Mouse (Mus musculus): Measurements from ENCODE around the gene Olfr968. TPM values are rescaled to one million over a fixed set of nuclear protein-coding genes. Genes with fewer than 3 reads are reported as not detected.

The Olfr968 gene
- polyA plus RNA-seq (2016; fragmentation: Nextera tagmentation; extraction: Ambion mirVana): not detected in 2 replicates

GRCm38 (mm10) chr9:39783153-39783552 is at the start of gene Olfr968:
TSS of gene Olfr968 (minus strand) at chr9:39783253.
- 88% methylated on average over 1 of the region's 1 CpGs for WGBS
- Histone ChIP-seq H3K4me1 (replicated peaks) (no peaks in the 10 kb centered on the region), H3K4me3 (no peak within 1 kb of the TSS), H3K27me3 (ENCODE audit: insufficient read depth, poor library complexity, severe bottlenecking) (no peaks in the 10 kb centered on the region), H3K36me3 (no peaks in the 10 kb centered on the region), H3K9me3 (no peaks in the 10 kb centered on the region), H3K27ac (no peak within 1 kb of the TSS)
- no peak for DNase-seq (ENCODE audit: low spot score)

- no peak within 1 kb of the TSS for H3K27ac ChIP-seq
- no peak within 1 kb of the TSS for H3K4me3 ChIP-seq
- no peaks in the 10 kb centered on the region for H3K27me3 ChIP-seq (ENCODE audit: insufficient read depth, poor library complexity, severe bottlenecking)
- no peaks in the 10 kb centered on the region for H3K36me3 ChIP-seq
- DNase-seq (ENCODE audit: low spot score): no peak
- 0 out of 2 replicates have a peak, but pooled peaks cover 3% of the 10 kb centered on the region for H3K9me3 ChIP-seq
- WGBS: 81% methylated on average over 4 of the region's 4 CpGs
- no peaks in the 10 kb centered on the region for H3K4me1 ChIP-seq (replicated peaks)
Measured at GRCm38 (mm10) chr9:39808560-39808959, 25.5 kb upstream of the Olfr968 start, which contains the start of gene Olfr970. TSS of gene Olfr970 (plus strand) at chr9:39808860.

- no peaks in the 10 kb centered on the region for H3K36me3 ChIP-seq
- no peak within 1 kb of the TSS for H3K27ac ChIP-seq
- no peak for DNase-seq (ENCODE audit: low spot score)
- H3K9me3 ChIP-seq: no peaks in the 10 kb centered on the region
- no peak within 1 kb of the TSS for H3K4me3 ChIP-seq
- WGBS: 81% methylated on average over 2 of the region's 2 CpGs
- no peaks in the 10 kb centered on the region for H3K4me1 ChIP-seq (replicated peaks)
- no peaks in the 10 kb centered on the region for H3K27me3 ChIP-seq (ENCODE audit: insufficient read depth, poor library complexity, severe bottlenecking)
Measured at GRCm38 (mm10) chr9:39790558-39790957, 7.5 kb upstream of the Olfr968 start, which contains the start of gene Olfr969. TSS of gene Olfr969 (plus strand) at chr9:39790945.

- DNase-seq (ENCODE audit: low spot score): no peak
- Histone ChIP-seq H3K27ac (no peak overlapping the region), H3K36me3 (no peaks in the 10 kb centered on the region), H3K27me3 (ENCODE audit: insufficient read depth, poor library complexity, severe bottlenecking) (no peaks in the 10 kb centered on the region), H3K4me1 (replicated peaks) (no peaks in the 10 kb centered on the region), H3K4me3 (no peak overlapping the region), H3K9me3 (no peaks in the 10 kb centered on the region)
- 90% methylated on average over 1 of the region's 1 CpGs for WGBS
Measured at GRCm38 (mm10) chr9:39746428-39746827, 36.6 kb downstream of the Olfr968 start.

GRCm38 (mm10) chr9:39745949-39746348 is 37.1 kb downstream of the Olfr968 start, which contains the start of gene Olfr967:
TSS of gene Olfr967 (plus strand) at chr9:39746249.
- Histone ChIP-seq H3K4me1 (replicated peaks) (no peaks in the 10 kb centered on the region), H3K9me3 (no peaks in the 10 kb centered on the region), H3K27me3 (ENCODE audit: insufficient read depth, poor library complexity, severe bottlenecking) (no peaks in the 10 kb centered on the region), H3K4me3 (no peak within 1 kb of the TSS), H3K36me3 (no peaks in the 10 kb centered on the region), H3K27ac (no peak within 1 kb of the TSS)
- DNase-seq (ENCODE audit: low spot score): no peak

GRCm38 (mm10) chr9:39740741-39741140 is 42.3 kb downstream of the Olfr968 start:
- DNase-seq (ENCODE audit: low spot score): no peak
- H3K36me3 ChIP-seq: no peaks in the 10 kb centered on the region
- WGBS: 89% methylated on average over 1 of the region's 1 CpGs
- H3K4me3 ChIP-seq: no peak overlapping the region
- no peak overlapping the region for H3K27ac ChIP-seq
- H3K4me1 ChIP-seq (replicated peaks): no peaks in the 10 kb centered on the region
- no peaks in the 10 kb centered on the region for H3K27me3 ChIP-seq (ENCODE audit: insufficient read depth, poor library complexity, severe bottlenecking)
- no peaks in the 10 kb centered on the region for H3K9me3 ChIP-seq

GRCm38 (mm10) chr9:39730678-39731077 is 52.4 kb downstream of the Olfr968 start, which contains the start of gene Olfr150:
TSS of gene Olfr150 (plus strand) at chr9:39730978.
- no peak for DNase-seq (ENCODE audit: low spot score)
- Histone ChIP-seq H3K36me3 (no peaks in the 10 kb centered on the region), H3K9me3 (no peaks in the 10 kb centered on the region), H3K4me1 (replicated peaks) (no peaks in the 10 kb centered on the region), H3K27ac (no peak within 1 kb of the TSS), H3K4me3 (no peak within 1 kb of the TSS), H3K27me3 (ENCODE audit: insufficient read depth, poor library complexity, severe bottlenecking) (no peaks in the 10 kb centered on the region)

Other genes starting within 250 kb of the Olfr968 start
- not detected in 2 replicates for gene Olfr958, start 229.2 kb downstream of the Olfr968 start, polyA plus RNA-seq (2016; fragmentation: Nextera tagmentation; extraction: Ambion mirVana)
- not detected in 2 replicates for gene Olfr959, start 207.7 kb downstream of the Olfr968 start, polyA plus RNA-seq (2016; fragmentation: Nextera tagmentation; extraction: Ambion mirVana)
- gene AW551984, start 178.8 kb downstream of the Olfr968 start, polyA plus RNA-seq (2016; fragmentation: Nextera tagmentation; extraction: Ambion mirVana): 6.0 and 10.1 TPM in 2 replicates
- gene Olfr148, start 172.6 kb downstream of the Olfr968 start, polyA plus RNA-seq (2016; fragmentation: Nextera tagmentation; extraction: Ambion mirVana): not detected in 2 replicates
- not detected in 2 replicates for gene Olfr960, start 161.9 kb downstream of the Olfr968 start, polyA plus RNA-seq (2016; fragmentation: Nextera tagmentation; extraction: Ambion mirVana)
- gene Olfr961, start 138.2 kb downstream of the Olfr968 start, polyA plus RNA-seq (2016; fragmentation: Nextera tagmentation; extraction: Ambion mirVana): not detected in 2 replicates
- gene Olfr963, start 116.0 kb downstream of the Olfr968 start, polyA plus RNA-seq (2016; fragmentation: Nextera tagmentation; extraction: Ambion mirVana): not detected in 2 replicates
- not detected in 2 replicates for gene Olfr149, start 76.1 kb downstream of the Olfr968 start, polyA plus RNA-seq (2016; fragmentation: Nextera tagmentation; extraction: Ambion mirVana)
- gene Olfr965, start 71.9 kb downstream of the Olfr968 start, polyA plus RNA-seq (2016; fragmentation: Nextera tagmentation; extraction: Ambion mirVana): not detected in 2 replicates
- not detected in 2 replicates for gene Olfr150, start 52.3 kb downstream of the Olfr968 start, polyA plus RNA-seq (2016; fragmentation: Nextera tagmentation; extraction: Ambion mirVana)
- gene Olfr967, start 37.0 kb downstream of the Olfr968 start, polyA plus RNA-seq (2016; fragmentation: Nextera tagmentation; extraction: Ambion mirVana): not detected in 2 replicates
- gene Olfr969, start 7.7 kb upstream of the Olfr968 start, polyA plus RNA-seq (2016; fragmentation: Nextera tagmentation; extraction: Ambion mirVana): not detected in 2 replicates
- gene Olfr970, start 25.6 kb upstream of the Olfr968 start, polyA plus RNA-seq (2016; fragmentation: Nextera tagmentation; extraction: Ambion mirVana): not detected in 2 replicates
- gene Olfr971, start 53.6 kb upstream of the Olfr968 start, polyA plus RNA-seq (2016; fragmentation: Nextera tagmentation; extraction: Ambion mirVana): not detected in 2 replicates
- not detected in 2 replicates for gene Olfr972, start 83.2 kb upstream of the Olfr968 start, polyA plus RNA-seq (2016; fragmentation: Nextera tagmentation; extraction: Ambion mirVana)
- not detected in 2 replicates for gene Olfr229, start 124.1 kb upstream of the Olfr968 start, polyA plus RNA-seq (2016; fragmentation: Nextera tagmentation; extraction: Ambion mirVana)
- not detected in 2 replicates for gene Olfr974, start 154.2 kb upstream of the Olfr968 start, polyA plus RNA-seq (2016; fragmentation: Nextera tagmentation; extraction: Ambion mirVana)
- not detected in 2 replicates for gene Olfr975, start 168.8 kb upstream of the Olfr968 start, polyA plus RNA-seq (2016; fragmentation: Nextera tagmentation; extraction: Ambion mirVana)
- gene Olfr976, start 177.9 kb upstream of the Olfr968 start, polyA plus RNA-seq (2016; fragmentation: Nextera tagmentation; extraction: Ambion mirVana): not detected in 2 replicates
- gene Olfr978, start 208.9 kb upstream of the Olfr968 start, polyA plus RNA-seq (2016; fragmentation: Nextera tagmentation; extraction: Ambion mirVana): not detected in 2 replicates
- gene Olfr979, start 220.2 kb upstream of the Olfr968 start, polyA plus RNA-seq (2016; fragmentation: Nextera tagmentation; extraction: Ambion mirVana): not detected in 2 replicates
- not detected in 2 replicates for gene Olfr980, start 226.3 kb upstream of the Olfr968 start, polyA plus RNA-seq (2016; fragmentation: Nextera tagmentation; extraction: Ambion mirVana)
- gene Olfr981, start 238.2 kb upstream of the Olfr968 start, polyA plus RNA-seq (2016; fragmentation: Nextera tagmentation; extraction: Ambion mirVana): not detected in 2 replicates